Mouse (Mus musculus) heart, postnatal 4 days (tissue): ENCODE data around the gene H2-DMb2. TPM values are rescaled to one million over a fixed set of nuclear protein-coding genes. Genes with fewer than 3 reads are reported as not detected.

Experiments
- DNase-seq: peaks from one replicate; pipeline ENCODE4 v3.0.0; 2021
- total RNA-seq, 2 experiments: library from RNA; stranded (reverse); gene quantifications; 2 replicates each; pipeline ENCODE4 v1.2.3; 2021

The H2-DMb2 gene
- total RNA-seq, result under 1 TPM; 0.55 to 0.72 TPM

- DNase-seq, result peak; percentile 70
These were observed at the start of gene H2-DMb2 for GRCm38 (mm10) chr17:34143033-34143432. H2-DMb2 (plus strand) TSS chr17:34143307.

- no peak for DNase-seq
These were observed 48.6 kb upstream of the H2-DMb2 start for GRCm38 (mm10) chr17:34094283-34095035.

- DNase-seq, result no peak
These were observed 46.6 kb upstream of the H2-DMb2 start for GRCm38 (mm10) chr17:34096497-34097010.

- DNase-seq, result no peak
These were observed 45.8 kb upstream of the H2-DMb2 start for GRCm38 (mm10) chr17:34097272-34097671.

DNA sequence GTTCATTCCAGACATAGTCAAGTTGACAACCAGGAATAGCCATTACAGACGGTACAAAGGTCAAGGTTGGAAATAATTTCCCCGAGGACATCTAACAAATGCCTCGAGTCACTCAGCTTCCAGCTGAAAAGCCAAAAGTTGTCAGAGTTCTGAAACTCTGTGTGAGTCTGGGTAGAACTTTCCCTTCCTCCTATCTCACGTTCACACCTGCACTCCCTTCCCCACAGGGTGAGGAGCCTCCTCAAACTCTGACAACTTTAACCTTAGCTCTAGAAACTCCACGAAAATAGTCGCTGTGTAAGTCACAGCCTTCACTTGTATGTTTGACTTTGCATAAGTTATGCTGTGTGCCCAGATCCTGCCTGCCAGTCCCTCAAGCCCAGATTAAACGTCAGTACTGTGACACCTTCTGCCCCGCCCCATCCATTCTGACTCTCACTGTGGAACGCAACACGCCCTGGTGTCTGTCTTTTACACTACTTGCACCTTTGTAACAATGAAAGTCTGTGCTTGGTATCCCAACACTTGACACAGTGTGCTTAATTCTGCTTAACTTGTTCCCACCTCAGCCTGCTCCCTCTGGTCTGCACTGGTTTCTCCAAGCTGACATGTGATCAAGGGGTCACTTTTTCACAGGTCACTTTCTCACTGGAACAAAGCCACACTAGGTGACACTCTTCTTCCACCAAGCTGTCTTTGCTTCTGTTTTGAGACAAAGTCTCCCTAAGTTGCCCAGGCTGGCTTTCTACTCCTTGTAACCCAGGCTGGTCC, 44.2 kb upstream of the H2-DMb2 start:
- DNase-seq, result no peak

DNA sequence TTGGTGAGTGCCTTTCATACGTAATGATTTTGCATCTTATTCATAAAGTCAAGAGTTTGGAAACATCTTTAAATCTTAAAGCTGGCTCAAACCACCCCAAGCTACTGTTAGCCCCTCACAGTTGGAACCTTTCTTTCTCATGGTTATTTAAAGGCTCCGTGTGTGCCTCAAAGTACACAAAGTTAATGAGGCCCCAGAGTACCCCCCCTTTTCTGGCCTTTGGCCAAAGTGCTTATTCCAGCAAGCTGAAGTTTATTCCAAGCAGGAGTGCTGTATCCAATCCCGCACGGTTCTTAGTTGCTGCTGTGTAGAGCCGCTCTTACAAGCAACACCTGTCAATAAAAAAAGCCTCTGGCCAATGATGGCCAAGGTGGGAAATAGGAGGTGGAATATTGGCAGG, 43.6 kb upstream of the H2-DMb2 start:
- DNase-seq, result no peak

DNA sequence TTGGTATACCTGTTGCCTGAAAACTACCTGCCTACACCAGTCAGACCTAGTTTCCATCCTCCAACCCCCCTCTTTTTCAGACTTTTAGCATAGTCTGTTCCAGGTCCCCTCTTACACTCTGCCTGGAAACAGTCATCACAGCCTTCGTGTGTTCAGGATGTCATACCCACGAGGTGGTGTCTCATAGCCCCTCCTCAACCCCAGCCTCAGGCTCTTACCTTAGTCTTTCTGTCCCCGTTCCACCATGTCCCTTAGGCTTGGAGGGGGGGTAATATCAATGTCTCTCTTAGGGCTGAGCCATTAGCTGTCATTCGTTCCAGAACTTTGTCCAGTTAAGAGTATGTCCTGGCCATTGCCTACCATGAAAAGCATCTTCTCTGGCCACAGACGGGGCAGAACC, 41.9 kb upstream of the H2-DMb2 start:
- no peak for DNase-seq

DNA sequence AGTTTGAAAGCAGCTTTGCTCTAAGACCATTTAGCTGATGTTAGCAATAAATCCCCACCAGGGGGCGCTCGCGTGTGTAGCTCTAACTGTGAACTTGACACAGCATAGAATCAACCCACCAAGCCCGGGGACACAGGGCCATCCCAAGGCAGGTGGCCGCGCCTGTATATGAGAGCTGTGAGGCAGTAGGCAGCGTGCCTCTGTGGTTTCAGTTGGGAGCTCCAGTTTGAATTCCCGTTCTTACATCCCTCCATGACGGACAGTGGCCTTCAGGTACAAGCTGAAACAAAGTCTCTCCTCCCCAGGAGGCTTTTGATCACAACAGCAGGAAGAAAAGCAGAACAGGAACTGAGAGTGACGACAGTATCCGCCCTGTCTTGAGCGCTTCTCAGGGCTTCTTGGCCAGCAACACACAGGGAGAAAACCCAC, 41.5 kb upstream of the H2-DMb2 start:
- peak; percentile 96 for DNase-seq

DNA sequence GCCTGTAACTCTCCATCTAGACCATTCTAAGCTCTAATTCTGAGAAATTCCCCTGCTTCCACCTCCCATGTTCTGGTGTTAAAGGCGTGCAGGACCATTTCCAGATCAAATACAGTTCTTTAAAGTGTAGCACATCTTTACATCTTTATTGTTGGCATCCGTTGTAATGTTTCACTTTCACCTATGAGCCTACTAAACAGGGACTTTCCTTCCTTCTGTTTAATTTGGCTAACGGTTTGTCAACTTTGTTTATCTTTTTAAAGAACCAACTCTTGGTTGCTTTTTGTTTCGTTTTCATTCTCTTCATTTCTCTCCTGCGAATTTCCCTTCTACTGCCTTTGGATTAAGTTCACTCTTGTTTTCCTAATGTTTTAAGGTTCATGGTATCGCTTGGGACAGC, 40.3 kb upstream of the H2-DMb2 start:
- no peak for DNase-seq

DNA sequence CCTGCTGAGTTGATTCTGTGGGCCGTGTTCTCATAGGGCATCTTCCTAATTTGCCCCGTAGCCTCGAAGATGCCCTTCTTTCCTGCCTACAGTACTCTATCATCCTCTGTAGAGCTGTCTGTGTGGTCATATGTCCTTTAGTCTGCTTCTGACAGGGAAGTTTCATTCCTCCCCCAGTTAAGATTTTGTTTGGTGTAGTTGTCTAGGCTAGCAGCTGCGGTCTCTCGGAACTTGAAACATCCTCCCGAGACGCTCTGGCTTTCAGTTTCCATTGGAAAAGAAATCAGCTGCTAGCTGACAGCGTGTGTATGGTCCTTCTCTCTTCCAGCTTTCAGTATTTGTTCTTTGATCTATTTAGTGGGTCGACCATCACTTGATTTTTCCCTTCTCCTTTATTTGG, 38.3 kb upstream of the H2-DMb2 start:
- DNase-seq, result no peak

DNA sequence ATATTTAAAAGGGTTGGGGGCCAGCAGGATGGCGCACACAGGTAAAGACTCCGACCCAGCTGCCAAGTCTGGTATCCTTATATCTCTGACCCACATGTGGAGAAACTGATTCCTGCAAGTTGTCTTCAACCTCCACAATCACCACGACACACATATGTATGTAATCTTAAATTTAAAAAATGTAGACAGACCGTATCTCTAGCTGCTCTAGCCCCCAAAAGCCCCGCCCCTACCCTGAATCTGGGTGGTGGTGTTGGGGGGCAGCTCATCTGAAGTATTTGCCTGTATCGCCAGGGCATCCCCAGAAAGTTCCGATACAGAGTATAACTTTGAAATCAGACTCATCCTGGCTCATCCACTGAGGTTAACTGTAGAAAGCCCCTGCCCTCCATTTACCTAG, 36.6 kb upstream of the H2-DMb2 start:
- no peak for DNase-seq

GRCm38 (mm10) chr17:34107109-34107867, 35.8 kb upstream of the H2-DMb2 start:
- DNase-seq, result no peak

- DNase-seq, result no peak
These were observed 34.6 kb upstream of the H2-DMb2 start for GRCm38 (mm10) chr17:34108460-34108859.

DNA sequence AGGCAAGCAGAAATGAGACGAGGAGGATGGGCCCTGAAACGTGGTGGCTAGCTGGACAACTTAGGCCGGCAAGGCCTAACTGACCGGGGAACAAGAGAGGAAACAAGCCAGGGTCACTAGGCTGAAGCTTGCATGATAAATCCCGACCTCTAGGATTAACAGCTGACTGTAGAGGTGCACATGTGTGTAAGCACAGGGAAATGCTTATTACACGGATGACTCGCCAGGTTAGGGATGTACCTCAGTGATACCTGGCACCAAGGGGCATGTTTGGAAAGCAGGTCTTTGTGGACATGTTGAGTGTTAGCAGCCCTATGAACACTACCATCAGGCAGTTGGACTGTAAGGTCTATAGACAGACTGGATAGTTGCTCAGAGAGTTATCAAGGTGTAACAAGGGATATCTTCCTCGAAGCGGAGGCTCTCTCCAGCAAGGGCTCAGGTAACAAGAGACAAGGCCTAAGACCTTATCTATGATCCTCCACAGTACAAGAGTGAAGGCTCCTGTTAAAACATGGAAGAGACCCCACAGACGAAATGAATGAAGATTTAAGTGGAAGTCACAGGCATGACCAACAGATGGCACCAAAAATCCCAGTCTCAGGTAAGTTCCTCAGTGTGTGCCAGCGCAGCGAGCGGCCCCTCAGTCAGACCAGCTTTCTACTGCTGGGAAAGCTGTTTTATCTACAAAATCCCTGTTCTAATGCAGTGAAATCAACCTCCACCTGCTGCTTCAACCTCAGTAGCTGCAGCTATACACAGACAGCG, 33.9 kb upstream of the H2-DMb2 start:
- no peak for DNase-seq

DNA sequence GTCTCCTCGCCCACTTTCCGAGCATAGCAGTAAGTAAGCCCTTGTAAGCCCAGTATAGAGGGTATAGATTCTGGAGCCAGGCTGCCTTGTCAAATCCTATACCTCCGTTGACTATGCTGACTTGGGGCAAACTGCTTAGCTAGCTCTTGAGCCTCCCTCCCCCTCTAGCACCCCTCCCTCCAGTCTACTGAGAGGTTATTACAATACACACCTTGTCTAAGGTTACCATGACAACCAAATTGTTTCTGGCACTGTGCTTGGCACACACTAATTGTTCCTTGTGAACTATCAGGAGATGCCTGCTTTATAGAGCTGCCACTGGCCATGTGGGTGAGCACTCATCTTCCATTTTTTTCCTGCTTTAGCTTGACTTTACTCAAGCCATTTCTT, 33.3 kb upstream of the H2-DMb2 start:
- DNase-seq, result no peak

GRCm38 (mm10) chr17:34110309-34110708, 32.8 kb upstream of the H2-DMb2 start:
- DNase-seq, result no peak

DNA sequence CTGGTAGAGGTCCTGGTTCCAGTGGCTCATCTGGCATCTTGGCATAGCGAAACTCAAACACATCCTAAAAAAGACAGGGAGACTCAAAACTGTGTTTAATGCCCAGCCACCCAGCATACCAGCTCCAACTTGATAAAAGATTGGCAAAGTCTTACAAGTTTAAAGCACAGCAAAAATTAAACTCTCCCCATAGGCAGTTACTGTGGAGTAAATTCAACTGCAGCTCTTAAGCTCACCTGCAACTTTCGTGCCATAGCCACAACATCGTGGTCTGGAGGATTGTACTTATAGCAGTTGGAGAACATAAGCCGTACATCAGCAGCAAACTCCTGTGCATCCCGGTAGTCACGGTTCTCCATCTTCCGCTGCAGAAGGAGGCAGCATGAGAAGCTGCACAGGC, 29.0 kb upstream of the H2-DMb2 start:
- no peak for DNase-seq

- DNase-seq, result no peak
These were observed 26.3 kb upstream of the H2-DMb2 start for GRCm38 (mm10) chr17:34116736-34117370.

- DNase-seq, result no peak
These were observed 25.5 kb upstream of the H2-DMb2 start for GRCm38 (mm10) chr17:34117421-34118112.

DNA sequence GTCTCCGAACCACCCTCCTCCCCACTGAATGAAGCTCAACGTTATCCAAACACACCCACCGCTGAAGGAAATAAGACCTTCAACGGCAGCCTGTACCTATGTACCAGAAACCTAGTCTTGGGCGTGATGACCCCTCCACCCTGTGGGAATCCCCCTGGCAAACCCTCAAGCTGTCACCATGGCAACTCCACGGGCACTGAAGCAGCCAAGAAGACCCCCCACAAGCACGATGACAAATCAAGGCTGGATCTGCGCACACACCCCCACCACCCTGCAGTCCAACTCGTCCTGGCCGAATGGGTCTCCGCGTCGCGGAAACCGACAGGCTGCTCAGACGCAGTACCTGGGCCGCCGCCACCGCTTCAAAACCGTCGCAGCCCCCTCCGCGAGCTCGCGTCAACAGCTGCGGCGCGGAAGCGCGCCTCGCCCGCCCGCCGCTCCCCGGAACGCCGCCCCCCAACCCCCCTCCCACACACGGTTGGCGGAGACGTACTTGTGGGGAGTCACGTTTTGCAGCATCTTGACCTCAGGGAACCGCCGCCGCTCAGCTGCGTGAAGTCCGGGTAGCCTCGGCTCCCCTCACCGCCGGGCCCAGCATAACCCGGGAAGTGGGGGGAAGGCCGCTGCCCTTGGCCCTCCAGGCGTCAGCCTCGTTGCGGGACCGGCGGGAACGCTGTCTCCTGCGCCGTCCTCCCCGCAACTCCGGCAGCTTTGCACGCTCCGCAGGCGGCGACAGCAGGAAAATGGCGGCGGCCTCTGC, 24.8 kb upstream of the H2-DMb2 start:
- peak; percentile 55 for DNase-seq
